Mouse (Mus musculus) adrenal gland, adult 8-10 months (tissue): ENCODE data around the gene Mapk1. TPM values are rescaled to one million over a fixed set of nuclear protein-coding genes. Genes with fewer than 3 reads are reported as not detected.
A peak's percentile ranks its signal among the peaks of the same experiment; 100 is the strongest.
"Not testable (repeated sequence)": the region's sequence is repeated elsewhere in the genome, so short reads cannot be mapped to it uniquely, and the experiment has no call there.

Experiments
- DNase-seq: peaks from one replicate; pipeline ENCODE4 v3.0.0; 2022
- total RNA-seq, 4 experiments: library from RNA; stranded (reverse); gene quantifications; 2 replicates each; pipeline ENCODE4 v1.2.4; 2022

Mapk1 gene
- total RNA-seq: 100 to 1,000 TPM; 178 to 210 (median 193) TPM

- DNase-seq: peak; percentile 95
These were observed at the start of gene Mapk1 for GRCm38 (mm10) chr16:16983131-16983533. Mapk1 (plus strand) TSS chr16:16983382.

- DNase-seq: no peak
These were observed 43.6 kb upstream of the Mapk1 start for GRCm38 (mm10) chr16:16939543-16939942.

GRCm38 (mm10) chr16:16941078-16941477, 42.1 kb upstream of the Mapk1 start:
- DNase-seq: no peak

- DNase-seq: no peak
These were observed 24.6 kb upstream of the Mapk1 start for GRCm38 (mm10) chr16:16958575-16958974.

- DNase-seq: no peak
These were observed 23.3 kb upstream of the Mapk1 start for GRCm38 (mm10) chr16:16959907-16960306.

- no peak for DNase-seq
These were observed 18.0 kb upstream of the Mapk1 start for GRCm38 (mm10) chr16:16965149-16965548.

- DNase-seq: no peak
These were observed 16.9 kb upstream of the Mapk1 start for GRCm38 (mm10) chr16:16966290-16966689.

GRCm38 (mm10) chr16:16978061-16978460, 5.1 kb upstream of the Mapk1 start:
- no peak for DNase-seq

GRCm38 (mm10) chr16:16978765-16979164, 4.4 kb upstream of the Mapk1 start:
- no peak for DNase-seq

GRCm38 (mm10) chr16:16982636-16983035, 546 bp upstream of the Mapk1 start:
- DNase-seq: no peak

GRCm38 (mm10) chr16:16983534-16984422, 596 bp downstream of the Mapk1 start:
- peak; percentile 45 for DNase-seq

- no peak for DNase-seq
These were observed 1.3 kb downstream of the Mapk1 start for GRCm38 (mm10) chr16:16984423-16984941.

- DNase-seq: no peak
These were observed 4.1 kb downstream of the Mapk1 start for GRCm38 (mm10) chr16:16987248-16987647.

GRCm38 (mm10) chr16:16988842-16989241, 5.7 kb downstream of the Mapk1 start:
- DNase-seq: no peak

- no peak for DNase-seq
These were observed 6.8 kb downstream of the Mapk1 start for GRCm38 (mm10) chr16:16990021-16990420.

GRCm38 (mm10) chr16:16994426-16995052, 11.4 kb downstream of the Mapk1 start:
- DNase-seq: no peak

- not testable (repeated sequence) for DNase-seq
These were observed 13.0 kb downstream of the Mapk1 start for GRCm38 (mm10) chr16:16996121-16996729.

GRCm38 (mm10) chr16:17001109-17001508, 17.9 kb downstream of the Mapk1 start:
- no peak for DNase-seq

- DNase-seq: no peak
These were observed 23.9 kb downstream of the Mapk1 start for GRCm38 (mm10) chr16:17007070-17007469.

GRCm38 (mm10) chr16:17010036-17010435, 26.9 kb downstream of the Mapk1 start:
- DNase-seq: no peak

- no peak for DNase-seq
These were observed 29.4 kb downstream of the Mapk1 start for GRCm38 (mm10) chr16:17012583-17012982.

- no peak for DNase-seq
These were observed 32.1 kb downstream of the Mapk1 start for GRCm38 (mm10) chr16:17015111-17015852.
